Mouse (Mus musculus) stomach, embryonic 15.5 days (tissue): Measurements from ENCODE around the gene Pacsin2. TPM values are rescaled to one million over a fixed set of nuclear protein-coding genes. Genes with fewer than 3 reads are reported as not detected.

Source experiments
- ATAC-seq: fragments of 200-750 bp; cut with Nextera tagmentation; 2 replicates; pipeline ENCODE4 v1.8.0; 2017; ENCODE audit warnings: low read depth, moderate number of reproducible peaks, moderate TSS enrichment; ENCODE audit not compliant: insufficient read depth, low FRiP score
- H3K27ac ChIP-seq: fragments of 300-500 bp; sonication (generic); 2 replicates; pipeline ENCODE4 v1.5.1; 2015; ENCODE audit warnings: mild to moderate bottlenecking, inconsistent platforms
- H3K27me3 ChIP-seq: fragments of 300-500 bp; sonication (generic); replicated peaks from 2 replicates; pipeline ENCODE4 v1.6.1; 2015; ENCODE audit warnings: inconsistent platforms
- H3K36me3 ChIP-seq: fragments of 300-500 bp; sonication (generic); 2 replicates; pipeline ENCODE4 v1.6.1; 2015; ENCODE audit warnings: inconsistent platforms
- H3K4me1 ChIP-seq: fragments of 300-500 bp; sonication (generic); 2 replicates; pipeline ENCODE4 v1.6.1; 2015; ENCODE audit warnings: inconsistent platforms
- H3K4me2 ChIP-seq: fragments of 300-500 bp; sonication (generic); 2 replicates; pipeline ENCODE4 v1.6.1; 2015; ENCODE audit warnings: mild to moderate bottlenecking, inconsistent platforms
- H3K4me3 ChIP-seq: fragments of 300-500 bp; sonication (generic); replicated peaks from 2 replicates; pipeline ENCODE4 v1.5.1; 2015; ENCODE audit warnings: inconsistent platforms
- H3K9ac ChIP-seq: fragments of 300-500 bp; sonication (generic); 2 replicates; pipeline ENCODE4 v1.6.1; 2015; ENCODE audit warnings: inconsistent platforms
- H3K9me3 ChIP-seq: fragments of 300-500 bp; sonication (generic); 2 replicates; pipeline ENCODE4 v1.6.1; 2016; ENCODE audit warnings: inconsistent platforms
- WGBS: fragments of 180-500 bp; shearing (Covaris S2); methylation state at CpG from one replicate; pipeline ENCODE4 v1.1.7; 2015; 5-methylcytosine and 5-hydroxymethylcytosine counted together
- polyA plus RNA-seq: library from polyadenylated mRNA; unstranded; fragments of >200 nt; fragmentation: Nextera tagmentation; extraction: Ambion mirVana; gene quantifications from 2 replicates; pipeline ENCODE4 v1.2.1, GENCODE M21; 2015

Gene Pacsin2
- polyA plus RNA-seq, 1 experiment from 2014 or later = 64.0 TPM

- Histone ChIP-seq H3K9me3 (no peaks in the 10 kb centered on the region), H3K36me3 (no peaks in the 10 kb centered on the region), H3K27me3 (no peaks in the 10 kb centered on the region), H3K4me2 (no peak overlapping the region), H3K9ac (no peak overlapping the region), H3K4me1 (peaks cover 36% of the 10 kb centered on the region), H3K27ac (no peak overlapping the region), H3K4me3 (no peak overlapping the region)
- no peak for ATAC-seq
- 70% methylated on average over 5 of the region's 5 CpGs for WGBS
Observed at GRCm38 (mm10) chr15:83445383-83445782, 19.0 kb downstream of the Pacsin2 start.

GRCm38 (mm10) chr15:83444425-83444824 is 20.0 kb downstream of the Pacsin2 start:
- Histone ChIP-seq H3K27ac (no peak overlapping the region), H3K9me3 (no peaks in the 10 kb centered on the region), H3K9ac (no peak overlapping the region), H3K4me1 (peaks cover 36% of the 10 kb centered on the region), H3K4me3 (no peak overlapping the region), H3K27me3 (no peaks in the 10 kb centered on the region), H3K4me2 (no peak overlapping the region), H3K36me3 (no peaks in the 10 kb centered on the region)
- WGBS = 57% methylated on average over 6 of the region's 6 CpGs
- ATAC-seq = no peak

- Histone ChIP-seq H3K27ac (no peak overlapping the region), H3K4me2 (no peak overlapping the region), H3K4me1 (peaks cover 22% of the 10 kb centered on the region), H3K4me3 (no peak overlapping the region), H3K9ac (no peak overlapping the region), H3K27me3 (no peaks in the 10 kb centered on the region), H3K36me3 (no peaks in the 10 kb centered on the region), H3K9me3 (no peaks in the 10 kb centered on the region)
- no peak for ATAC-seq
- WGBS = 77% methylated on average over 4 of the region's 4 CpGs
Observed at GRCm38 (mm10) chr15:83442495-83443037, 21.8 kb downstream of the Pacsin2 start.

GRCm38 (mm10) chr15:83440726-83441125 is 23.7 kb downstream of the Pacsin2 start:
- H3K27me3 ChIP-seq = no peaks in the 10 kb centered on the region
- H3K4me2 ChIP-seq = no peak overlapping the region
- no peaks in the 10 kb centered on the region for H3K36me3 ChIP-seq
- peaks cover 7% of the 10 kb centered on the region; the same call in 1 of the 2 replicates for H3K4me1 ChIP-seq
- ATAC-seq = no peak
- no peak overlapping the region for H3K4me3 ChIP-seq
- WGBS = 56% methylated on average over 5 of the region's 5 CpGs
- no peak overlapping the region for H3K9ac ChIP-seq
- H3K27ac ChIP-seq = no peak overlapping the region
- H3K9me3 ChIP-seq = no peaks in the 10 kb centered on the region

- H3K4me1 ChIP-seq = peaks cover 29% of the 10 kb centered on the region
- 87% methylated on average over 9 of the region's 9 CpGs for WGBS
- H3K36me3 ChIP-seq = no peaks in the 10 kb centered on the region
- no peaks in the 10 kb centered on the region for H3K9me3 ChIP-seq
- no peak for ATAC-seq
- no peak overlapping the region for H3K9ac ChIP-seq
- H3K4me2 ChIP-seq = no peak overlapping the region
- H3K27me3 ChIP-seq = no peaks in the 10 kb centered on the region
- no peak overlapping the region for H3K4me3 ChIP-seq
- H3K27ac ChIP-seq = no peak overlapping the region
Observed at GRCm38 (mm10) chr15:83436541-83436940, 27.9 kb downstream of the Pacsin2 start.

GRCm38 (mm10) chr15:83435324-83436090 is 28.9 kb downstream of the Pacsin2 start:
- 75% methylated on average over 8 of the region's 8 CpGs for WGBS
- H3K4me2 ChIP-seq = no peak overlapping the region
- H3K9ac ChIP-seq = no peak overlapping the region
- H3K9me3 ChIP-seq = no peaks in the 10 kb centered on the region
- no peak for ATAC-seq
- no peak overlapping the region for H3K4me3 ChIP-seq
- H3K36me3 ChIP-seq = no peaks in the 10 kb centered on the region
- H3K27me3 ChIP-seq = no peaks in the 10 kb centered on the region
- no peak overlapping the region for H3K27ac ChIP-seq
- peaks cover 29% of the 10 kb centered on the region for H3K4me1 ChIP-seq

- Histone ChIP-seq H3K27me3 (no peaks in the 10 kb centered on the region), H3K4me1 (peaks cover 32% of the 10 kb centered on the region), H3K27ac (0 out of 2 replicates have a peak overlapping the region, but pooled peaks have one; percentile 21), H3K36me3 (no peaks in the 10 kb centered on the region), H3K9me3 (no peaks in the 10 kb centered on the region), H3K4me2 (no peak overlapping the region), H3K9ac (no peak overlapping the region), H3K4me3 (no peak overlapping the region)
- no peak for ATAC-seq
- 78% methylated on average over 4 of the region's 4 CpGs for WGBS
Observed at GRCm38 (mm10) chr15:83434692-83435091, 29.7 kb downstream of the Pacsin2 start.

GRCm38 (mm10) chr15:83433344-83433743 is 31.1 kb downstream of the Pacsin2 start:
- Histone ChIP-seq H3K4me1 (peaks cover 32% of the 10 kb centered on the region), H3K4me3 (no peak overlapping the region; the same call in 1 of the 2 replicates), H3K9ac (no peak overlapping the region), H3K9me3 (no peaks in the 10 kb centered on the region), H3K27me3 (no peaks in the 10 kb centered on the region), H3K36me3 (no peaks in the 10 kb centered on the region), H3K4me2 (peak overlapping the region; percentile 43; the same call in 1 of the 2 replicates), H3K27ac (peak overlapping the region; percentile 82)
- 74% methylated on average over 2 of the region's 2 CpGs for WGBS
- ATAC-seq = no peak

- H3K27ac ChIP-seq = peak overlapping the region; percentile 82
- peak; percentile 87 for ATAC-seq
- H3K36me3 ChIP-seq = no peaks in the 10 kb centered on the region
- peak overlapping the region; percentile 43 for H3K4me2 ChIP-seq
- peaks cover 32% of the 10 kb centered on the region for H3K4me1 ChIP-seq
- WGBS = 25% methylated on average over 15 of the region's 15 CpGs
- no peaks in the 10 kb centered on the region for H3K9me3 ChIP-seq
- H3K27me3 ChIP-seq = no peaks in the 10 kb centered on the region
- H3K4me3 ChIP-seq = peak overlapping the region; percentile 17; the same call in 1 of the 2 replicates
- no peak overlapping the region for H3K9ac ChIP-seq
Observed at GRCm38 (mm10) chr15:83432231-83433031, 32.0 kb downstream of the Pacsin2 start.

GRCm38 (mm10) chr15:83430986-83431763 is 33.2 kb downstream of the Pacsin2 start:
- ATAC-seq = no peak
- 86% methylated on average over 14 of the region's 14 CpGs for WGBS
- H3K4me3 ChIP-seq = no peak overlapping the region
- H3K4me1 ChIP-seq = peaks cover 32% of the 10 kb centered on the region
- H3K4me2 ChIP-seq = no peak overlapping the region
- H3K9me3 ChIP-seq = no peaks in the 10 kb centered on the region
- H3K9ac ChIP-seq = no peak overlapping the region
- H3K36me3 ChIP-seq = no peaks in the 10 kb centered on the region
- no peak overlapping the region for H3K27ac ChIP-seq
- no peaks in the 10 kb centered on the region for H3K27me3 ChIP-seq

- ATAC-seq = no peak
- WGBS = 75% methylated on average over 7 of the region's 7 CpGs
- H3K4me3 ChIP-seq = no peak overlapping the region
- H3K4me1 ChIP-seq = peaks cover 29% of the 10 kb centered on the region
- H3K9ac ChIP-seq = no peak overlapping the region
- H3K4me2 ChIP-seq = no peak overlapping the region
- H3K27ac ChIP-seq = no peak overlapping the region
- no peaks in the 10 kb centered on the region for H3K36me3 ChIP-seq
- H3K9me3 ChIP-seq = no peaks in the 10 kb centered on the region
- no peaks in the 10 kb centered on the region for H3K27me3 ChIP-seq
Observed at GRCm38 (mm10) chr15:83430419-83430818, 34.0 kb downstream of the Pacsin2 start.
